Mouse (Mus musculus): ENCODE data around the gene BC034090. TPM values are rescaled to one million over a fixed set of nuclear protein-coding genes. Genes with fewer than 3 reads are reported as not detected.

BC034090 gene
- polyA plus RNA-seq, 1 experiment: 4.9 TPM

GRCm38 (mm10) chr1:155222101-155222669 lies 22.1 kb downstream of the BC034090 start:
- H3K79me2 ChIP-seq (ENCODE audit: control insufficient read depth, insufficient read depth): no peaks in the 10 kb centered on the region
- no peaks in the 10 kb centered on the region for H3K79me3 ChIP-seq (ENCODE audit: low read depth)
- no peaks in the 10 kb centered on the region for H3K36me3 ChIP-seq (ENCODE audit: control insufficient read depth, insufficient read depth)
- no peak overlapping the region for H3K4me3 ChIP-seq (ENCODE audit: insufficient read depth, poor library complexity, severe bottlenecking)
- H3K27me3 ChIP-seq (ENCODE audit: control insufficient read depth, insufficient read depth, insufficient read length): no peaks in the 10 kb centered on the region
- no peak for TF ChIP-seq MYOD1 (IDR thresholded peaks at IDR 0.05; ENCODE audit: control insufficient read depth, insufficient read length, low read depth)
- TF ChIP-seq MYOG (IDR thresholded peaks at IDR 0.05; ENCODE audit: control insufficient read depth, extremely low read depth, insufficient read length): no peak
- no peak overlapping the region for H3ac ChIP-seq (ENCODE audit: control insufficient read depth, insufficient read length, low read depth)

- Histone ChIP-seq H3ac (ENCODE audit: control insufficient read depth, insufficient read length, low read depth) (no peak overlapping the region), H3K36me3 (ENCODE audit: control insufficient read depth, insufficient read depth) (no peaks in the 10 kb centered on the region), H3K79me2 (ENCODE audit: control insufficient read depth, insufficient read depth) (no peaks in the 10 kb centered on the region), H3K79me3 (ENCODE audit: low read depth) (no peaks in the 10 kb centered on the region), H3K4me3 (ENCODE audit: insufficient read depth, poor library complexity, severe bottlenecking) (no peak overlapping the region), H3K27me3 (ENCODE audit: control insufficient read depth, insufficient read depth, insufficient read length) (no peaks in the 10 kb centered on the region)
- TF ChIP-seq MAX (IDR thresholded peaks at IDR 0.05) (no peak), MYOG (IDR thresholded peaks at IDR 0.05; ENCODE audit: control insufficient read depth, extremely low read depth, insufficient read length) (no peak), CTCF (IDR thresholded peaks at IDR 0.05; ENCODE audit: control insufficient read depth, insufficient read depth, insufficient read length) (no peak), FOSL1 (IDR thresholded peaks at IDR 0.05; ENCODE audit: insufficient read depth, low read length, poor library complexity, severe bottlenecking) (no peak), CEBPB (IDR thresholded peaks at IDR 0.05; ENCODE audit: low read depth) (no peak), MYOD1 (IDR thresholded peaks at IDR 0.05; ENCODE audit: control insufficient read depth, insufficient read length, low read depth) (no peak), USF1 (IDR thresholded peaks at IDR 0.05; ENCODE audit: low read depth) (no peak)
Measured at GRCm38 (mm10) chr1:155218924-155219323, 25.3 kb downstream of the BC034090 start.

GRCm38 (mm10) chr1:155217865-155218541 lies 26.2 kb downstream of the BC034090 start:
- TF ChIP-seq MYOG (IDR thresholded peaks at IDR 0.05; ENCODE audit: control insufficient read depth, extremely low read depth, insufficient read length) (no peak), CEBPB (IDR thresholded peaks at IDR 0.05; ENCODE audit: low read depth) (no peak), USF1 (IDR thresholded peaks at IDR 0.05; ENCODE audit: low read depth) (no peak), MYOD1 (IDR thresholded peaks at IDR 0.05; ENCODE audit: control insufficient read depth, insufficient read length, low read depth) (no peak), MAX (IDR thresholded peaks at IDR 0.05) (no peak), CTCF (IDR thresholded peaks at IDR 0.05; ENCODE audit: control insufficient read depth, insufficient read depth, insufficient read length) (peak; percentile 54), FOSL1 (IDR thresholded peaks at IDR 0.05; ENCODE audit: insufficient read depth, low read length, poor library complexity, severe bottlenecking) (no peak)
- no peaks in the 10 kb centered on the region for H3K27me3 ChIP-seq (ENCODE audit: control insufficient read depth, insufficient read depth, insufficient read length)

GRCm38 (mm10) chr1:155216844-155217243 lies 27.4 kb downstream of the BC034090 start:
- H3ac ChIP-seq (ENCODE audit: control insufficient read depth, insufficient read length, low read depth): no peak overlapping the region
- TF ChIP-seq MYOD1 (IDR thresholded peaks at IDR 0.05; ENCODE audit: control insufficient read depth, insufficient read length, low read depth): no peak
- no peak for TF ChIP-seq USF1 (IDR thresholded peaks at IDR 0.05; ENCODE audit: low read depth)
- H3K79me2 ChIP-seq (ENCODE audit: control insufficient read depth, insufficient read depth): no peaks in the 10 kb centered on the region
- H3K79me3 ChIP-seq (ENCODE audit: low read depth): no peaks in the 10 kb centered on the region
- H3K4me3 ChIP-seq (ENCODE audit: insufficient read depth, poor library complexity, severe bottlenecking): no peak overlapping the region
- no peaks in the 10 kb centered on the region for H3K36me3 ChIP-seq (ENCODE audit: control insufficient read depth, insufficient read depth)
- H3K27me3 ChIP-seq (ENCODE audit: control insufficient read depth, insufficient read depth, insufficient read length): no peaks in the 10 kb centered on the region

More at GRCm38 (mm10) chr1:155217865-155218541, 26.2 kb downstream of the BC034090 start:
- H3K79me3 ChIP-seq (ENCODE audit: low read depth): no peaks in the 10 kb centered on the region
- no peak overlapping the region for H3K4me3 ChIP-seq (ENCODE audit: insufficient read depth, poor library complexity, severe bottlenecking)
- no peaks in the 10 kb centered on the region for H3K79me2 ChIP-seq (ENCODE audit: control insufficient read depth, insufficient read depth)
- H3K36me3 ChIP-seq (ENCODE audit: control insufficient read depth, insufficient read depth): no peaks in the 10 kb centered on the region
- H3ac ChIP-seq (ENCODE audit: control insufficient read depth, insufficient read length, low read depth): no peak overlapping the region

GRCm38 (mm10) chr1:155216313-155216712 lies 27.9 kb downstream of the BC034090 start:
- Histone ChIP-seq H3K79me2 (ENCODE audit: control insufficient read depth, insufficient read depth) (no peaks in the 10 kb centered on the region), H3K79me3 (ENCODE audit: low read depth) (no peaks in the 10 kb centered on the region), H3K27me3 (ENCODE audit: control insufficient read depth, insufficient read depth, insufficient read length) (no peaks in the 10 kb centered on the region)

More at GRCm38 (mm10) chr1:155216313-155216712, 27.9 kb downstream of the BC034090 start:
- H3K36me3 ChIP-seq (ENCODE audit: control insufficient read depth, insufficient read depth): no peaks in the 10 kb centered on the region
- TF ChIP-seq MAX (IDR thresholded peaks at IDR 0.05) (no peak), CTCF (IDR thresholded peaks at IDR 0.05; ENCODE audit: control insufficient read depth, insufficient read depth, insufficient read length) (no peak), CEBPB (IDR thresholded peaks at IDR 0.05; ENCODE audit: low read depth) (no peak), MYOG (IDR thresholded peaks at IDR 0.05; ENCODE audit: control insufficient read depth, extremely low read depth, insufficient read length) (no peak), USF1 (IDR thresholded peaks at IDR 0.05; ENCODE audit: low read depth) (no peak), MYOD1 (IDR thresholded peaks at IDR 0.05; ENCODE audit: control insufficient read depth, insufficient read length, low read depth) (no peak)
- no peak overlapping the region for H3K4me3 ChIP-seq (ENCODE audit: insufficient read depth, poor library complexity, severe bottlenecking)
- no peak overlapping the region for H3ac ChIP-seq (ENCODE audit: control insufficient read depth, insufficient read length, low read depth)

All from C2C12 (cell line).